Mouse (Mus musculus) CD8-positive naive resting alpha-beta T cell, adult 2 months (primary cell): ENCODE measurements around the gene Gmds.

Source experiments
- DNase-seq, 2 experiments: peaks; one replicate each; pipeline ENCODE4 v3.0.0; 2022; ENCODE audit warnings: low read depth in 2 of 2, low spot score in 2 of 2

The Gmds gene

GRCm38 (mm10) chr13:32338513-32339365, at the start of gene Gmds:
Gmds (minus strand) TSS chr13:32338740.
- peak; percentile 81 to 82 for DNase-seq

DNA sequence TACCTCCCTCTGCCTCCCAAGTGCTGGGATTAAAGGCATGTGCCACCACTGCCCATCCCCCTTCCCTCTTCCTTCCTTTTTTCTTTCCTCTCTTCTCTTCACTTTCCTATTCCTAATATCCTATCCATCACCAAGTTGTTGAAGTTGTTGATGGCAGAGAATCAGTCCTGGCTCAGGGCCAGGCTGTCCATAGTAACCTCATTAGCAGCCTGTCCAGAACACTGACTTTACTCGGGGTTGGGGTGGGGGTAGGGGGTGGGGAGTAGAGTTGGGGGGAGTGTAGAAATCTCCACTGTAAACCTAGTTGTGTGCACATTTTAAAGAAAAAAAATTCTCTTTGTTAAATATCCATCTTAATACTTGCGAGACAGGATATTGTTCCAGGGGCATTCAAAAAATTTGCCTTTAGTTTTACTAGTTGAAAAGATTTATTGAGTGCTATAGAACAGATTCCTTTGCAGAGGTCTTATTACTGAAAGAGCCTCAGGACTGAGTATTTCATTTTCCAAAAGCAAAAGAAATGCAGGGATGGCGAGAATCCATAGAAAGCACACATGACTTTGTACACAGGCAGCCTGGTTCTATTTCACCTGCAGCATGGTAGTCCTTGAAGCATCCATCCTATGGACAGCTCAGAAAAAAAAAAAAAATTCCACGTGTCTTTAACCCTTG, 47.0 kb upstream of the Gmds start:
- DNase-seq: no peak

GRCm38 (mm10) chr13:32382227-32383010, 43.9 kb upstream of the Gmds start:
- no peak for DNase-seq

GRCm38 (mm10) chr13:32378634-32379033, 40.1 kb upstream of the Gmds start:
- DNase-seq: no peak

GRCm38 (mm10) chr13:32372531-32372883, 34.0 kb upstream of the Gmds start:
- no peak for DNase-seq

- DNase-seq: no peak
Observed at GRCm38 (mm10) chr13:32371874-32372530, 33.5 kb upstream of the Gmds start.

DNA sequence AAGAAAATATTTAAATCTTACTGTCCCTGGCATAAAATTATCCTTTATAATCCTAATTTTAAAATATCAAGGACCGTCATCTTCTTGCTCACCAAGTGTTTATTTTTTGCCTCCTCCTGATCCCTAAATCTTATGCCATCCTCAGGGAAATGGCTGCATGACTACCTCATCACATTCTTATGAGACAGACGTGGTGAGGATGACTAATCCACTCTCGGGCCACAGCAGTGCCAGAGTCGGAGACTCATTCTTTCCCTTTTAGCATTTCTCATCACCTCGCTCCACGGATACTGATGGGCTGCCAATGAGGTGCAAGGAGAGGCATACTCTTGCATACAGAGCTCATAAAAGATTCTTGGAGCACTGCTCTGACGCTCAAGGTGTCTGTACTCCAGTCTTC, 32.2 kb upstream of the Gmds start:
- no peak for DNase-seq

DNA sequence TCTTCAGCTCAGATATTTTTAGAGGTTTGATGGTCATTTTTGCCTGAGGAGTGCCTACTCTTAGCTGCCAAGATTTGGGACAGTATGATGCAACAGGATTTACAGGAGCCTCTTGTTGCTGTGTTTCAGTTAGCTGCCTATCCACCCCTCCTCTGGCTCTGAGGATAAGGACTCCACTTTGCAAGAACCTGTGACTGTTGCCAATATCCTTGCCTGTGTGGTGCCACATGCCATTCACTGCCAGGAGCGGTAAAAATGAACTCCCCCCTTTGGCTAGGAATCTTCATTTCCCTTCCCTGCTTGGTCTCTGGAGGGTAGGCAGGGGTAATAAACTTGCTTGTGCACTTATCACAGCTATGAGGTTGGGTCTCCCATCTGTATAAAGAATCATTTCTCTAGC, 31.6 kb upstream of the Gmds start:
- no peak for DNase-seq

GRCm38 (mm10) chr13:32337735-32338512, 616 bp downstream of the Gmds start:
- DNase-seq: no peak

GRCm38 (mm10) chr13:32318309-32318708, 20.2 kb downstream of the Gmds start:
- DNase-seq: no peak

GRCm38 (mm10) chr13:32317354-32317753, 21.2 kb downstream of the Gmds start:
- no peak for DNase-seq

GRCm38 (mm10) chr13:32312663-32313062, 25.9 kb downstream of the Gmds start:
- DNase-seq: peak; percentile 35 to 55

- DNase-seq: no peak
Observed at GRCm38 (mm10) chr13:32311476-32311875, 27.1 kb downstream of the Gmds start.

- DNase-seq: no peak
Observed at GRCm38 (mm10) chr13:32298456-32298855, 40.1 kb downstream of the Gmds start.

GRCm38 (mm10) chr13:32297398-32297797, 41.1 kb downstream of the Gmds start:
- peak in 1 of 2 experiments; percentile 6 for DNase-seq

GRCm38 (mm10) chr13:32294416-32295195, 43.9 kb downstream of the Gmds start:
- no peak for DNase-seq

DNA sequence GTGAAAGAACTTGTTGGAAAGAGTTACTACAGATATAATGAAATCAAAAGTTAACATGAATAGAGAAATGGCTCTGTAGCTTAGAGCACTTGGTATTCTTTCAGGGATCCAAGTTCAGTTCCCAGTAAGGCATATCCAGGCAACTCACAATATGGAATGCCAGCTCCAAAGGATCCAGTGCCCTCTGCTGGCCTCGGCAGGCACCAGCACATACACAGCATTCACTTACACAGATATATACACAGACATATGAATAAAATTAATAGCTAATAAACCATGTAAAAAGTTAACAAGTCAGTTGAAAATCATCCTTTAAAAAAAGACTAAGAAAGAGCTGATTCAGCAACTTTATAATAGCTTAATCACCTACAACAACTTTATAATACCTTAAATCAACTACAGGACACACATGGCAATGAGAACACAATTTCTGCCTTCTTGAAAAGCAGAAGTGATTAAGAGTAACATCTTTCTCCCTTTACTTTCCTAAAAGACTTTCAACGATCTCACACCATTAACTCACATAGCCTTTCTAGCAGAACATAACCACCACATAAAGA, 65.5 kb downstream of the Gmds start:
- DNase-seq: no peak

GRCm38 (mm10) chr13:32269757-32270156, 68.8 kb downstream of the Gmds start:
- DNase-seq: no peak

GRCm38 (mm10) chr13:32269261-32269660, 69.3 kb downstream of the Gmds start:
- DNase-seq: no peak
